Mouse (Mus musculus): ENCODE measurements around the gene Wap. TPM values are rescaled to one million over a fixed set of nuclear protein-coding genes. Genes with fewer than 3 reads are reported as not detected.

Wap gene
- polyA plus RNA-seq (2021; fragmentation: Nextera tagmentation) = not detected in 2 replicates
- long read RNA-seq, experiment 1 = 0 reads
- long read RNA-seq, experiment 2 = 0 reads

DNA sequence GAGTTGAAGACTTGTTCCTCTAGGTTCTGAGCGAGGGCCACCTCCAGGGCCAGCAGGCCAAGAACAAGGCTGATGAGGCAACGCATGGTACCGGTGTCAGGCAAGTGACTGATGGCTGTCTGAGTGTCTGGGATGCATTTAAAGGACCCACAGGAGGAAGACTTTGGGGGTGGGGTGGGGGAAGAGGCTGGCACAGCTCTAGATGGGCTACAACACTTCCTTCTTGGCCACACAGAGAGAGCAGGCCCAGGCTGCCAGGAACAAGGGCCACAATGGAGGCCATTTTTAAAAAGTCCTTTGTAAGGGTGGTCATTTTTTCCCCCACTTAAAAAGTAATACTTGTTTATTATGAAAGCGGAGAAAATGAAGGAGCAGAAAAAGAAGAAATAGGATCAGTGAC is at the start of gene Wap:
Wap (minus strand) TSS at position 101 of the 400 bp plus-strand sequence.

DNA sequence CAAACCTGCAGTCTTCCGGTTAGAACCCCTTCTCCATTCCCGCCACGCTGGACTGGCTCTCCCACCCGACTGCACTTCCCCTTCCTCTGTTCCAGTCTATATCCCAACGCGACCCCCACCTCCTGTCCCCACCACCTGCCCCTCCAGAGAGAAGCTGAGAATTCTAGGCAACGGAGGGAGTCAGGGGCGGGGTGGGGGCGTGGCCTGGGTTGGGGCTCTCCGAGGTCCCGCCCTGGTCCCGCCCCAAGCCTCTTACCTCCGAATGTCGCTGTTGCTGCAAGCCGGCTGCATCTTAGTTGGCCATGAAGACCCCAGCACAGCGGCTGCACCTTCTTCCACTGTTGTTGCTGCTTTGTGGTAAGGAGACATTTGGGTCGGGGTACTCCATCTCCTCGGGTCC is 19.8 kb upstream of the Wap start, which contains the start of gene Ramp3:
Ramp3 (plus strand) TSS at position 251 of the 400 bp plus-strand sequence.

DNA sequence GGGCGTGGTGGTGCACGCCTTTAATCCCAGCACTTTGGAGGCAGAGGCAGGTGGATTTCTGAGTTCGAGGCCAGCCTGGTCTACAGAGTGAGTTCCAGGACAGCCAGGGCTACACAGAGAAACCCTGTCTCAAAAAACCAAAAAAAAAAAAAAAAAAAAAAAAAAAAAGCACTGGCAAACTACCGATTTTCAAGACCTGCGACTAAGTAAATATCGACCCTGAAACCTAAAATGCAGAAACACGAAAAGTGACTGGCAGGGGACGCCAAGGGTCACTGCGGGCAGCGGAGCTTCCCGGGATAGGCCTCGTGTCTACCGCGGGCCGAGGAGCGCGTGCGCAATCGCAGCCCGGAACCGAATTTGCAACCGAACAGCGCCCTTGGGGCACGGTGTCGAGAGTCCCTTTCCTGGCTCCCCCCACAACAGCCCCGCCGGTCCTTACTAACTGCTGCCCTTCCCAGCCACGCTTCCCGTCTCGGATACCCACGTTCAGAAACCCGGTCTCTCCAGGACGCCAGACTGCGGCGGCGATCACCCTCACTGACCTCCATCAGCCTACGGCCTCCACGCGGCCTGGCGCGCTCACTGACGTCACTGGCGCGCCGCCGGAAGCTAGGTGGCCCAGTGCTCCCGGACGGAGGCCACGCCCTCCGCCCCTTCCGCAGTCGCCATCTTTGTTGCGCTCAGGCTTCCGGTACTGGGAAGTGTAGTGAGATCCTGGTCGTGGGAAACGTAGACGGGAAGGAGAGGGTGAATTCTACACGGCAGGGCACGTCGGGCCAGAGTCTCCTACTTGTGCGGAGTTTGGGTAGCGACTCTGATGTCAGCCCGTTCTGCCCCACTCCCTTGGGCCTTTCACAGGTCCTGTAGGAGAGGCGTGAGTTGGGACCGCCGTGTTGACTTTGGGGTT is 12.7 kb downstream of the Wap start, which contains the start of gene Tbrg4:
Tbrg4 (minus strand) TSS at position 590 of the 910 bp plus-strand sequence.

DNA sequence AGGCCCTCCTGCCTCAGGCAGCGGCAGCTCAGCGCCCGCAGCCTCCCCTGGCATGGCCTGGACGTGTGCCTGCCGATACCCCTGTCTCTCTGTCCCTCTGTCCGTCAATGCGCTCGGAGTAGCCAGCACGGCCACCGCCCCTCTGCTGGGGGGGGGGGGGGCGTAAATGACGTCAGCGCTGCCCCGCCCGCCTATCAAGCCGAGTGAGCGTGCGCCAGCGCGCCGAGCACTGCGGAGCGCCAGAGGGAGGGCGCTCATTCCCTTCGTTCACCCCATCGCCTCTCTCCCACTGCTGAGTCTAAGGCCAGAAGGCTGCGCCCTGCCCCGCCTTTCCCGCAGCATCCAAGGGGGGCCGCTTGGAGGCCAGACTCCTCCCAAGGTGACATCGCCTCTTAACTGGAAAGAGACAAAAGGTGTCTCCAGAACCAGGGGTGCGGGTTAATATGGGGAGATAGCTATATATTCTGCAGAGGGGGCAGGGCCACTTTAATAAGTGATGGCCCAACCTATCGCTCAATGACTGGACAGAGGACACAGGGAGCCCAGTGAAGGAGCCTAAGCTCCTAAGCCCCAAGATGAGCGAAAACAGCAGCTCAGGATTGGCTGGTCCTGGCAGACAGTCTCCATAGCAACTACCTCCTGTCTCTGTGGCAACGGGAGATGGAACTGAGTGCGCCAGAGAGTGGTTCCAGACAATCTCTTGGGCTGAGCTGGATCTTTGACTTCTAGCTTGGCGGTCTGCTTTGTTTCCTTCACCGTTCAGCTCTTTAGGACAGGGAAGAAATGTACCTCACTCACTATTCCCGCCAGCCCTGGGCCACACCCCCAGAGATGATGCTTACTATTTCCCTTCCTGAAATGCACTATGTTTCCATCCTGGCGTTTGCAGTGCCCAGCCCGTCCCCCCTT is 32.7 kb downstream of the Wap start, which contains the start of gene Nacad:
Nacad (minus strand) TSS at position 563 of the 909 bp plus-strand sequence.

Other genes with a start within 250 kb of the Wap start
- 37.3 and 49.4 TPM in 2 replicates for gene Zmiz2, start 249.6 kb downstream of the Wap start, polyA plus RNA-seq (2021; fragmentation: Nextera tagmentation)
- 7,677 and 8,160 TPM in 2 replicates for gene Ppia, start 223.2 kb downstream of the Wap start, polyA plus RNA-seq (2021; fragmentation: Nextera tagmentation)
- 161 and 199 TPM in 2 replicates for gene H2afv, start 194.2 kb downstream of the Wap start, polyA plus RNA-seq (2021; fragmentation: Nextera tagmentation)
- 29.0 and 47.7 TPM in 2 replicates for gene Purb, start 162.7 kb downstream of the Wap start, polyA plus RNA-seq (2021; fragmentation: Nextera tagmentation)
- gene Myo1g, start 117.7 kb downstream of the Wap start, polyA plus RNA-seq (2021; fragmentation: Nextera tagmentation) = 0.09 and 0.26 TPM in 2 replicates
- gene Ccm2, start 91.8 kb downstream of the Wap start, polyA plus RNA-seq (2021; fragmentation: Nextera tagmentation) = 45.3 and 82.5 TPM in 2 replicates
- gene Nacad, start 32.6 kb downstream of the Wap start, polyA plus RNA-seq (2021; fragmentation: Nextera tagmentation) = 14.9 and 17.8 TPM in 2 replicates
- 16.7 and 25.2 TPM in 2 replicates for gene Tbrg4, start 12.6 kb downstream of the Wap start, polyA plus RNA-seq (2021; fragmentation: Nextera tagmentation)
- gene Ramp3, start 19.9 kb upstream of the Wap start, polyA plus RNA-seq (2021; fragmentation: Nextera tagmentation) = 27.5 and 29.0 TPM in 2 replicates
- gene Gm11983, start 199.0 kb upstream of the Wap start, polyA plus RNA-seq (2021; fragmentation: Nextera tagmentation) = not detected in 2 replicates